Mouse (Mus musculus) adrenal gland, adult (tissue): ENCODE measurements around the gene Tmem165.

Source experiments
- DNase-seq, 2 experiments: peaks; one replicate each; pipeline ENCODE4 v3.0.0; 2022 to 2023; ENCODE audit warnings: low spot score in 1 of 2; ENCODE audit not compliant: inconsistent age in 2 of 2

Tmem165 gene

GRCm38 (mm10) chr5:76170522-76170921 is 13.2 kb upstream of the Tmem165 start:
- DNase-seq: no peak

GRCm38 (mm10) chr5:76171039-76171438 is 12.6 kb upstream of the Tmem165 start:
- no peak for DNase-seq

GRCm38 (mm10) chr5:76175051-76175450 is 8.6 kb upstream of the Tmem165 start:
- no peak for DNase-seq

GRCm38 (mm10) chr5:76176411-76176810 is 7.3 kb upstream of the Tmem165 start:
- no peak for DNase-seq

- no peak for DNase-seq
Measured at GRCm38 (mm10) chr5:76176841-76177240, 6.8 kb upstream of the Tmem165 start.

GRCm38 (mm10) chr5:76177664-76178063 is 6.0 kb upstream of the Tmem165 start:
- no peak for DNase-seq

- no peak for DNase-seq
Measured at GRCm38 (mm10) chr5:76179171-76179570, 4.5 kb upstream of the Tmem165 start.

GRCm38 (mm10) chr5:76179791-76180190 is 3.9 kb upstream of the Tmem165 start:
- DNase-seq: no peak

GRCm38 (mm10) chr5:76182326-76182725 is 1.4 kb upstream of the Tmem165 start:
- DNase-seq: no peak

- DNase-seq: no peak
Measured at GRCm38 (mm10) chr5:76183043-76183749, 484 bp upstream of the Tmem165 start.

GRCm38 (mm10) chr5:76184286-76185080 is 803 bp downstream of the Tmem165 start:
- DNase-seq: peak; percentile 79 to 92

GRCm38 (mm10) chr5:76187885-76188284 is 4.2 kb downstream of the Tmem165 start:
- DNase-seq: no peak

GRCm38 (mm10) chr5:76190609-76191008 is 6.9 kb downstream of the Tmem165 start:
- DNase-seq: no peak

- no peak for DNase-seq
Measured at GRCm38 (mm10) chr5:76193075-76193474, 9.4 kb downstream of the Tmem165 start.

- no peak for DNase-seq
Measured at GRCm38 (mm10) chr5:76194377-76194945, 10.8 kb downstream of the Tmem165 start.

GRCm38 (mm10) chr5:76199346-76199745 is 15.7 kb downstream of the Tmem165 start:
- peak; percentile 38 to 68 for DNase-seq

GRCm38 (mm10) chr5:76203171-76203570 is 19.5 kb downstream of the Tmem165 start:
- DNase-seq: no peak

- DNase-seq: peak in 1 of 2 experiments; percentile 69
Measured at GRCm38 (mm10) chr5:76205886-76206285, 22.2 kb downstream of the Tmem165 start.

GRCm38 (mm10) chr5:76208066-76208465 is 24.4 kb downstream of the Tmem165 start:
- no peak for DNase-seq

GRCm38 (mm10) chr5:76216691-76217090 is 33.0 kb downstream of the Tmem165 start:
- no peak for DNase-seq

- DNase-seq: no peak
Measured at GRCm38 (mm10) chr5:76231171-76231855, 47.6 kb downstream of the Tmem165 start.
